Mouse (Mus musculus) right cerebral cortex, adult 2 months (tissue): ENCODE measurements around the gene Trpm7.

ENCODE experiments used
- DNase-seq, 2 experiments: peaks; one replicate each; pipeline ENCODE4 v3.0.0; 2021 to 2022; ENCODE audit warnings: low spot score in 2 of 2

Trpm7 gene

DNA sequence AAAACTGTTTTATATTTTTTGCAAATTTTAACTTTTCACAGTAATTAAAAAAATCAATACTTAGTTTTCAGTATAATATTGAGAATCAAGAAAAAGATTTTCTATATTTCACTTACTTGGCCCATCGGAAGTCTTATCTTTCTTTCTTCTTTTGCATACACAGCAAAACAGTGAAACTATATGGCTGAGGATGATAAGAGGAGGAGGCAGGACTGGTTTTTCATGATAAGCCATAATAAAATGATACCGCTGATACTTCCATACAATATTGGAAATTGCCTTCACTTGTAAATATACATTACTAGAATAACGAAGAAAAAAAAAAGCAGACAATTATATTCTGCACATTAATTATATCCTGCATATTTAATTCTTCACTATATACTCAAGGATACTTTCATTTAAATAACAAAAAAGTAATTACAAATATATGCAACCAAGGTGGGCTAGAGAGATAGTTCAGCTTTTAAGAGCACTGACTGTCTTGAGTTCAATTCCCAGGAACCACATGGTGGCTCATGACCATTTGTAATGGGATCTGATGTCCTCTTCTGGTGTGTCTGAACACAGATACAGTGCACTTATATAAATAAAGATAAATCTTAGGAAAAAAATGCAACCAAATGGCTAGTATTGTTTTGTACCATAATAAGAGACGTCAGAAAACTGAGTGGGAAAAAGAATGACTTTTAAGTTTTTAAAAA lies 59.2 kb downstream of the Trpm7 start:
- DNase-seq, result no peak

DNA sequence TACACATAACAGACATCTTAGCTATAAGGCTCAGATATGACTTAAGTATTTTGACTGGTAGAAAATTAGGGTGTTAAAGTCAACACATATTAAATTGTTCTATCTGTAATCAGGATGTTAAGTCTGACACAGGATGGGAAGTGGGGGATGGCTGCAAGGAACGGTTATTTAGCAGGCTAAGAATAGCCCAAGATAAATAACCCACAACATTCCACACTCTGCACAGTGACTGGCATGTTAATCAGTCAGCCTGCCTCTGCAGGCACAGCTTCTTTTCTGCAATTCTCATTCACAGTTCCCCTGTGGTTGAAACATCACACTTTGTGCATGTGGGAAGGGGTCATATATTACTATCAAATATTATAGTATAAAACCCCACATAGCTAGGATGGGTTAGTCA lies 60.2 kb downstream of the Trpm7 start:
- DNase-seq, result no peak

DNA sequence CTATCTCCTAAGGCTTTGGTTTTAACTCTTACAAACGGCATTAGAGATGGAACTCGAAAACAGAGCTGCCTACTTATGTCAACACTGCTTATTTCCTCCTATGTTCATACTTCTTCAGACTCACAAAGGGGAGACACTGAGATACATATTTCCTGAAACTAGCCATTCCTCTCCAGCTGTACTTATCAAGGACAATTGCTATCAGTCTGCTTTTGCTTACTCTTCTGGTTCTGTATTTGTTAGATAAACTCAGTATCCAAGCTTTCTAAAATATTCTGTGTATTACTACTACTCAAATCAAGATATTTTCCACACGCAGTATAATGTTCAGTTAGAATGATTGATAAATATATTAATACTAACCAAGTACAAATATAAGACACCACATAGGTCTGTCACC lies 74.0 kb downstream of the Trpm7 start:
- DNase-seq, result no peak

DNA sequence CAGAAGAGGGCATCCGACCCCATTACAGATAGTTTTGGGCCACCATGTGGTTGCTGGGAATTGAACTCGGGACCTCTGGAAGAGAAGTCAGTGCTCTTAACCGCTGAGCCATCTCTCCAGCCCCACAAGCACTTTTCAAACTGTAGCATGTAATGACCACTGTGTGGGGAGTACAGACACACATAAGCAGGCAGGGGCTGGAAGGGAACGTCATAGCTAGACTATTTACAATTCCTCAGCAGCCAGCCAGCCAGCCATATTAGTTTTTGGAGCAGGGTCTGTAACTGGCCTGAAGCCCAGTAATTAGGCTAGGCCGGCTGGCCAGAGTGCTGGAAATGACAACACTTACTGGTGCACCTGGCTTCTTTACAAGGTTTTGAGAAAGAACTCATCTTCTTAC lies 77.6 kb downstream of the Trpm7 start:
- no peak for DNase-seq

DNA sequence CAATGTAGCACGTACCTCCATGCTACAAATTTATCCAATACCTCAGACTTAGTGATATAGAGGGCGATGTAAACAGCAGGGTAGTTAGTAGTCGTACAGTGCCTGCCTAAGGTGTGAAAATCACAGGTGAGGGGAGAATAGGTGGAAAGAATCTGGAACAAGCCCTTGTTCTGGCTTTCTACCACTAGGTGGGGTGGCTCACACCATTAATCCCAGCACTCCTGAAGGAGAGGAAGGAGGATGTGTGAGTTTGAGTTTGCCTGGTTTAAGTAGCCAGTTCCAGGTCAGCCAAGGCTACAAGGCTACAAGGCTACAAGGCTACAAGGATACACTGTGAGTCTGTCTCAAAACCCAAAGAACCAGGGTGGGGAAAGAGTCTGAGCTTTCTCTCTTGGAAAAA lies 80.3 kb downstream of the Trpm7 start:
- DNase-seq, result no peak

DNA sequence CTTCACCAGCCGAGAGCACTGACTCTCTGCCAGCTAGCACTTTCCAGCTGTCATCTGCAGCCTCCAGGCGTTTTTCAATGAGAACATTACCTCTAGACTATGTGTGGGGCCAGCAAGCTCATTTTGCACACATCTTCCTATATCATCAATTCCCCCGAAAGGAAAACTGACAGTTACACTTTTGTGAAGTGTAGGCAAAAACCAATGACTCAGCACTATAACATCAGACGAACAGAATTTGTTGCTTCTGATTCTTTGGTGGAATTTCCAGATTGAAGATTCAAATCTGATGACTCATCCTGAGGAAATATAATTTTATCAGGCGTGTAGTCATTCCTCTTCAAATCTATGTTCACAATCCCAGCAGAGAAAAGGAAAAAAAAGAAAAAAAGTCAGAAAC lies 83.4 kb downstream of the Trpm7 start:
- no peak for DNase-seq

DNA sequence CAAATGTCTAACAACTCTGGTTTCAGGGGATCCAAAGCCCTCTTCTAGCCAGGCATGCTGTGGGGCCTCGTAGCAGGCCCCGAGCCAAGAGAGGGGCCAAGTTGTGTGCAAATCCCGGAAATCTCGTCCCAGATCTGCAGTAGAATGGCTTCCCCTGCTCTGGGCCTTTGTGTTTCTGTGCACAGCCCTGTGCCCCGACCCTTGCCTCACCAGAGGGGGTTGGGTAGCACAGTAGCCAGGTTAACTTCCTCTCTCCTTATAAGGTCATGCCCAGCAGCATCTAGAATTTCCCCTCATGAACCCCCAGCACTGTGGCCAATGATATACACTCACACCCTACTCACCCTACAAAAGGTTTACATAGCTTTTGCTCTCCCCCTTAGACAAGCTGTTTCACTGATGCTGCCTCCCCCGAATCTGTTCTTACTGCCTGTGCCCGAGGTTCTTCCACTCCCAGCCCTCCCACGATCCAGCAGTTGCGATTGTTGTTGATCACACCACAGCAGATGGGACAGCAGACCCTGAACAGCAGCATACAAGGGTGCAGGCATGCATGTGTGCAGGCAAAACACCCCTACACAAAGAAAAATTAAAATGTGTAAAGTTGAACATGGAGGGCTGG lies 88.2 kb downstream of the Trpm7 start:
- peak; percentile 53 to 63 for DNase-seq

DNA sequence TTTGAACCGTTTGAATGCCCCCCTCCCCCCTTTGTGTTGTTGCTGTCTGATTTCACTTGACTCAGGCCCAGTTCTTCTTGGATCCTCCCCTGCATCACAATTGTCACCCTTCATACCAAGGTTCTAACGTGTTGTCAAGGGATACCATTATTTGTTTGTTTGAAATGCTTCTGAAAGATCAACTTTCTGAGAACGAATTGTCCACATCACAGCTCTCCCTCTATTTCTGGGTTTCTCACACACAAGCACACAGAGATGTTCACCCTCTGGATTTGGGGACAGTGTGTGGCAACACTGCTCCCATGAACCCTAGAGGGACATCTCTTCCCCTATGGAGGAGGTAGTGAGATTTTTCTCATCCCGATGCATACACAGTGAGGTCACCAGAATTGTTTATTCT lies 92.7 kb downstream of the Trpm7 start, which contains the start of gene Usp50:
TSS of gene Usp50 (minus strand) at position 101 of the 400 bp plus-strand sequence.
- no peak for DNase-seq

DNA sequence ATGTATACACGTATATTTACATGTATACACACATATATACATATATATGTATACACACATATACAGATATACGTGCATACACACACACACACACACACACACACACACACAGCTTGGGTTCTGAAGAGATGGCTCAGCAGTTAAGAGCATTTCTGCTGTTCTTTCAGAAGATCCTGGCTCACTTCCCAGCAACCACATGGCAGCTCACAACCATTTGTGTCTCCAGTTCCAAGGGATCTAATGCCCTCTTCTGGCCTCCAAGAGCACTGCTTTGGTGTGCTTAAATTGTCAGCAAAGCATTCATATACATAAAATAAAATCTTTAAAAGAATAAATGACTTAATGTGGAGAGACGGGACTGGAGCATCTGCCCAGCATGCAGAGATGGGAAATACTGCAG lies 93.6 kb downstream of the Trpm7 start:
- DNase-seq, result peak; percentile 35 to 58

DNA sequence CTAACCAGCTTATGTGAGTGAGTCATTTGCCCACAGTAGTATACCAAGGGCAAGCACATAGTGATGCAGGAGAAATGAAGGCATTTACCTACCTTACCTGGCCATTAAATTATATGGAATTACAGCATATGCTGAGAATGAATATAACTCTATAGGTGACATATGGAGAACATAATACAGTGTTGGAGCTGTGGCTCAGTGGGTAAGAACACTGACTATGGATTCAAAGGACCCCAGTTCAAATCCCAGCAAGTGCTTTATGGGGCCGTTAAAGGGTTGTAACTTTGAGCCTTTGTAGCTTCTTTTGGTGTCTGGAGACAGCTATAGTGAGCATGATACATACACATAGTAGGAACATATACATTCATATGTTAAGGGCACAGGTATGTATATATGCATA lies 94.6 kb downstream of the Trpm7 start:
- DNase-seq, result no peak

DNA sequence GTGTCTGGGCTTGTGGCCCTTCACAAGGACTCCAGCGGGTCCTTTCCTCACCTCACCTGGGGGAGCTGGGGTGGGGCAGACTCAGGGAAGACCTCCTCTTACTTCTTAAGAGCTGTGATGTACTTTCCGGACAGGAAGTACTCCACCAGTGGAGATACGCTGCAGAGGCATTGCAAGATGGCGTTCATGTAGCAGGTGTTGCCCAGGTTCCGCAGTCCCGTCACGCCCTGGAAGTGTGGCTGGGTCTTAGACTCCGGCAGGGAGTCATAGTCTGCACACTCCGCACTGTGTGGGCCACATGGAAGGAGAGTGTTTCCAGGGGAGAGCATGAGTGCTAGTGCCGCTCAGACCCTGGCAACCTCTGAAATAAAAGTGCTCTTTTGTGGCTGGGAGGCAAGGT lies 95.7 kb downstream of the Trpm7 start:
- DNase-seq, result no peak

DNA sequence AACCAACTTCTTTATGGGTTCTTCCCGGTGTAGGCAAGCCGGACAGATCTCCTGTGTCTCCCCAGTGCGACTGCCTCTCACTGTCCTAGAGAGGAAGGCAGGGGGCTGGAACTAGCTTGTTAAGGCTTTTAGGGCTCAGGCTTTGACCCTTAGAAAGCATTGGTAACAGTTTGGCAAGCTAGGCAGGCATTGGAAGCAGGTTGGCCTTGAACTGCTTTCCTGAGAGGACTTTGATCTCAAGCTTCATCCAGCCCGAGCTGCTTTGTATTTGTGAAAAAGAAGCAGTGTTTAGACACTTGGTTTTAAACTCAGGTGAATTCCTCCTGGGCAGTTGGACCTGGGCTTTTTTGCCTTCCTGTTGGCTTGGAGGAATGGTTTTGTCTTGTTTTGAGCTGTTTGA lies 97.2 kb downstream of the Trpm7 start:
- no peak for DNase-seq

DNA sequence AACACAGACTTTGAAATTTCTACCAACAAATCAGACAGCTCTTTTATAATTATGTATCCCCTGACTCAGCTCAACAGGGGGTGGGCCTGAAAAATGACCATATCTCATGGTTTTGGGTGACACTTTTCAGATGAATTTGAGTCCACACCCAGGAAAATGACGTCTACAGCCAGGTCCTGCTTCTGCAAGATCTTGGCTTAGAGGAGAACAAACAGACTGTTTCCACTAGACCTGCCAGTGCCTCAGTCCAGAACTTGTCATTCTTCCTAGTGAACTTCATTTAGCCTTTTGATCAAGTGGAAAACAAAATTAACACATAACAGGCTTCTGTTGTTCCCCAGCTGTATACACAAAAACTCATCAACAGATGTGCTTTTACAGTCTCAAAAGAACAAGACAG lies 99.6 kb downstream of the Trpm7 start:
- DNase-seq, result no peak

DNA sequence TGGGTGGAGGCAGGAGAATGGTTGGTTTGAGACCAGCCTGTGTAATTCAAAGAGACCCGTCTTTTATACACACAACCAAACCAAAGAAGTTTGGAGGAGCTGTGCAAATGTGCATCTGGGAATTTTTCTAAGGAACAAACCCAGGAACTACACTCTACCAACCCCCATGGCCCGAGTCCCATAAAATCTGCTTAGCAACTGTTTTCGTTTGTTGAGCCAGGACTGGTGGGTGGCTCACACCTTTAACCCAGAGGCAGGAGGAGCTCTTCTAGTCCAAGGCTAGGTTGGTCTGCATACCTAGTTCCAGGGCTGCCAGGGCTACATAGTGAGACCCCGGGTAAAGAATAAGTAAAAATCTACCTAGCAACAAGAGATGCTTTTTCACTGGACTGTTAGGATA lies 100.1 kb downstream of the Trpm7 start:
- no peak for DNase-seq

DNA sequence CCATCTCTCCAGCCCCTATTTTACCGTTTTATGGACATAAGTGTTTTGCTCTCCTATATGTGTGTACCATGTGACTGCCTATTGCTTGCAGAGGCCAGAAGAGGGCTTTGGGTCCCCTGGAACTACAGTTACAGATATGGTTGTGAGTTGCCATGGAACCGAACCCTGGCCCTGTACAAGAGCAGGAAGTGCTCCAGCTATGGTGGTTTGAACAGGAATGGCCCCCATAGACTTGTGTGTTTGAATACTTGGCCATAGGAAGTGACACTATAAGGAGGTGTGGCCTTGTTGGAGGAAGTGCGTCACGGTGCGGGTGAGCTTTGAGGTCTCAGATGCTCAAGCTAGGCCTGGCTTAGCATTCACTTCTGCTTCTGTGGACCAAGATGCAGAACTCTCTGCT lies 103.8 kb downstream of the Trpm7 start:
- no peak for DNase-seq

DNA sequence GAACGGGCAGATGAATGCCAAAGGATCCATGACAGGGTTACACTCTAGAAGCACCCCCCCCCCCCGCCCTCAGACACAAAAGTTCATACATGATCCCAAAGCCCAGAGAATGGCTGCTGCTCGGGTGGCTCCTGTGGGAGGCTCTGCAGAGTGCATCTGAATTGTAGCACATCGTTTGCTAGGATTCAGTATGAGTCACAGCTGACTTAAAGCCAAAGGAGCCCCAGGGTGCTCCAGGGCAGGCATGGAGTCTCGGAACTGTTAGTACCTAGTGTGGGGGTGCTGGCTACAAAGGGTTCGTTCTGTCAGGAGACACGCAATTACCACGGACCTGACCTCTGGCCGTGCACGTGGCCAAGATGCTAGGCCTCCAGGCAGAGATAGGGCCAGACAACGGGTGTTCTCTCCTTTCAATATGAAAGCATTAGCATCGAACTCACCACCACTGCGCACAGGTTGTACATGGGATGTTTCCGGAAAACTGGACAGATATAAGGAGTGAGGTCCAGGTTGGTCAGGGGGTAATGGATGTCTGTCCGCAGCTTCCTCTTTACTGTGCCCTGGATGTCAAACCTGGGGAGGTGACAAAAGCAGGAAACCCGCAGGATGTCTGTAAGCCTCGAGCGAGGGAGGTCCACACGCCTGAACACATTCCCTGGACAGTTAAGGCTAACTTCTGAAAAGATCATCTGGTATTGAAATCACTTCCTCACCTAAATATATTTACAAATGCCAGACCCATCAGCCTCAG lies 106.4 kb downstream of the Trpm7 start:
- DNase-seq, result no peak

DNA sequence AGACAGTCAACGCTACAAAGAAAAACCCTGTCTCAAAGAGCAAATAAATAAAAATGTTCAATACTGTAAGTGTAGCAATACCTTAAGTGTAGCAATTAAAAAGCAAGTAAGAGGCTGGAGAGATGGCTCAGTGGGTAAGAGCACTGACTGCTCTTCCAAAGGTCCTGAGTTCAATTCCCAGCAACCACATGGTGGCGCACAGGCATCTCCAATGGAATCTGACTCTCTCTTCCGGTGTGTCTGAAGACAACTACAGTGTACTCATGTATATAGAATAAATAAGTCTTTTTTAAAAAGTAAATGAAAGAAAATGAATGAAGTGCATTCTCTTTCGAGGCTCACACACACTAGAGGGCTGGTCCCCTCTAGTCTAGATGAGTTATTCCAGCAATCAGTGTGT lies 107.8 kb downstream of the Trpm7 start:
- DNase-seq, result no peak

DNA sequence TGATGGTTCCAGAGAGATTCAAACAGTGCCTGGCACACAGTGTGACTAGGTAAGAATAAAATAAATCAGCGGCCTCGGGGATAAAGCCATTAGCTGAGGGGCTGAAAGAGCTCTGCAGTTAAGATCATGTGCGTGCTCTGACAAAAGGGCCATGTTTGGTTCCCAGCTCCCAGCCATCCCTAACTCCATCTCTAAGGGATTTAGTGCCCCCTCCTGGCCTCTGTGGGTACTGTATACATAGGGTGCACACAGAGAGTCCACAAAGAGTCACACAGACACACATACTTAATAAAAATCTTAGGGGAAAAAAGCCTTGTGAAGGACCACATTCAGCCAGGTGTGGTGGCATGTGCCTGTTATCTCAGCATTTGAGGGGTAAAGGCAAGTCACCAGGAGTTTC lies 108.4 kb downstream of the Trpm7 start:
- no peak for DNase-seq

DNA sequence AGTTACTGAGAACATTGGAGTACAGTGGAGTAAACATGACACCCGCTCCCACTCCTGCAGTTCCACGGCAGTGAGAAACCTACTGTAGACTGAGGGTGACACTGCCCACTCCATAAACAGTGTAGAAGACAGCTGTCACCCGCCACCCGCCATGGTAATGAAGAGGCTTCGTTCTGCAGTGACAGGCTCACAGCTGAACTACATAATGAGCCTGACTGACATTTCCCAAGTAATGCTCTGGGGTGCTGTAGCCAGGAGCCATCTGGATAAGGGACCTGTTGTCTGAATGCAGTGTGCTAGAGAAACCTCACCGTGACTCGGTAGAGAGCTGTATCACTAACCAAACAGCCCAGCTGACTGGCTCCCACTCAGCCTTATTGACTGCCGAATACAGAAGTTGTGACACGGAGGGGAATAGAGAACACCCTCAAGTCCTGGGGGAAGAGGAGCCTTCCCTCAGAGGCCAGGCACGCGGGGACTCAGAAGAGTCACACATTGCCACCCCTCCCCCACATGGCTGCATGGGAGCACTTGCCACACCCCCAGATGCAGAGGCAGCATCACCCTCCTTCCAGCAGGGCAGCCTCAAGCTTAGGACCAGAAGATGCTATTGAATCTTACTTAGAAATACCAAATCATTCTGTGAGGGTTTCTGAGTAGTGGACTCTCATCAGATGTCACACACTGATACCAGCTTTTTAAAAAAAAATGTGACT lies 110.0 kb downstream of the Trpm7 start:
- peak; percentile 28 to 29 for DNase-seq

DNA sequence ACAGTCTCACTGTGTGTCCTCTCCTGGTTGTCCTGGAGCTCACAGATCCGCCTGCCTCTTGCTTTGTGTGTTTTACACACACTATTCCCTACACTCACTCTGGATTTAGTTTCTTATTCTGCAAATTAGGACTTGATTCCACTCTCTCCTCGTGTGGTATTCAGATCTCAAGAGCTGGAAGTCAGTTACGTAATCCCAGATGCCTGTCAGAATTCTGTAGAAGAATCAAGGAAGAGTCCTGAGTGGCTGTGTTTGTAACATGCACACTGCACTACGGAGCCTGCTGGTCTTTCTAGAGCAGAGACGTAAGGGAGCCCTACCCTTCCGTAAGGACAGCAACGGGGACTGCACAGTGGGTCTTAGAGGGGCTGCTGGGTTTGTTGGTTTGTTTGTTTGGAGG lies 116.7 kb downstream of the Trpm7 start:
- no peak for DNase-seq

DNA sequence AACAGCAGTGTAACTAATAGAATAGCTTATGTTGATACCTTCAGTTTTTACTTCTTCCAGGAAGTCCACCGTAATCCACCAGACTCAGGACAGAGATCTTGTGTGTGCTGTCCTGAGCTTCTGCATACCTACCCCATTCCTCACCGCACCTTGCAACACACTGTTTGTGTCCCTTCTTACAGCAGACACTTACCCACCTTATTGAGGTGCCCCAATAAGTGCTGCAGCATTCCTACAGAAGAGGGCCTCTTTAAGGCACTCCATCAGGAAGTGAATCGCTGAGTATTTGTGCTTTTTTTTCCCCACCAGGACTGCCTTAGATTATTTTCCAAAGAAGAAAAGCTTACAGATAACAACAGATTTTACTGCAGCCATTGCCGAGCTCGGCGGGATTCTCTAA lies 120.4 kb downstream of the Trpm7 start:
- DNase-seq, result no peak

DNA sequence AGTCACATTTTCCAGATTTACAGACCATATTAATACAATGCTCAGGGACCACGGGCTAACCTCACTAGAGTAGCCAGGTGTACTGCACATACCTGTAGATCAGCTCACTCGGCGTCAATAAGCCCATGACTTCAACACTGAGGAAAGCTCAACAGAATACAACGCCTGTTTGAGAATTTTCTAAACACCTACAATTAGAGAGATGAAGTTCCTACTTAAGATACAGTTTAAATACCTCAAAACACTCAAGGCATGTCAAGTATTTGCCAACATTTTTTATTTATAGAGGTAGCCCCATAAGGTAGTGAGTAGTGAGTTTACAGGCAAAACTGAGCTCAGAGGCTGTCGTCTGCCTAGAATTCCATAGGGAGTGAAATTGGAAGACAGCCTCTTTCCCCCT lies 132.6 kb downstream of the Trpm7 start:
- DNase-seq, result no peak
